Mouse (Mus musculus): ENCODE data around the gene Cenpm.
A peak's percentile ranks its signal among the peaks of the same experiment; 100 is the strongest.

The Cenpm gene

DNA sequence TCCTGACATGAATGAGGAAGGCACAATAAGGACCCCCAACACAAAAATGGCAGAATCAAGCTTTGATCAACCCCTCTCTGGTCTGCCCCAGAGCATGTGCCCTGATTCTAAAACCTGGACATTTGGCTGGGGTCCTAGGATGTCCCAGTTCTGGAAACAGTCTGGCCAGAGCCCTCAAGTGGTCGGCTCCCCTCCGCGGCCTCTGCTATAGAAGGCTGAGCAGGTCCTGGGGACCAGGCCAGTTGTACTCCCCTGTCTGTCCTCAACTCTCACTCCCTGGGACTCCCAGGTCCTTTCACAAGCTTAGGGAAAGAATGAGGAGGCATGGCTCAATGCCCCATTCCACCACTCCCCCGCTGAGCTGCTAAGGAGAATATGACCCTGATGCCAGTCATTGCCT lies 31.3 kb downstream of the Cenpm start:
- no peak for DNase-seq

DNA sequence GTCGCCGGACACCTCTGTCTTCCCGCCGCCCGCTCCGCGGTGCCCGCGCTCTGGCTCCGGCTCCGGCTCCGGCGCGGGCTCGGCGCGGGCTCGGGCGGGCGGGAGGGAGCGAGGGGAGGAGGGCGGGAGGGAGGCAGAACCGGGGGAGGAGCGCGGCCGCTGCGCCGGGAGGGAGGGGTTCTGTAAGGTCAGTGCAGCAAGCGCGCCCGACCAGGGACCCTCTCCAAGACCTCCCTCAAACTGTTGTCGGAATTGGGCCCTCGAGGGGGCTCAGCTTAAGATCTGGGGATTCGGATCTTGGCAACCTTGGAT lies 31.8 kb downstream of the Cenpm start, which contains the start of gene Shisa8:
TSS of gene Shisa8 (minus strand) at position 64 of the 312 bp plus-strand sequence.
- no peak for DNase-seq

DNA sequence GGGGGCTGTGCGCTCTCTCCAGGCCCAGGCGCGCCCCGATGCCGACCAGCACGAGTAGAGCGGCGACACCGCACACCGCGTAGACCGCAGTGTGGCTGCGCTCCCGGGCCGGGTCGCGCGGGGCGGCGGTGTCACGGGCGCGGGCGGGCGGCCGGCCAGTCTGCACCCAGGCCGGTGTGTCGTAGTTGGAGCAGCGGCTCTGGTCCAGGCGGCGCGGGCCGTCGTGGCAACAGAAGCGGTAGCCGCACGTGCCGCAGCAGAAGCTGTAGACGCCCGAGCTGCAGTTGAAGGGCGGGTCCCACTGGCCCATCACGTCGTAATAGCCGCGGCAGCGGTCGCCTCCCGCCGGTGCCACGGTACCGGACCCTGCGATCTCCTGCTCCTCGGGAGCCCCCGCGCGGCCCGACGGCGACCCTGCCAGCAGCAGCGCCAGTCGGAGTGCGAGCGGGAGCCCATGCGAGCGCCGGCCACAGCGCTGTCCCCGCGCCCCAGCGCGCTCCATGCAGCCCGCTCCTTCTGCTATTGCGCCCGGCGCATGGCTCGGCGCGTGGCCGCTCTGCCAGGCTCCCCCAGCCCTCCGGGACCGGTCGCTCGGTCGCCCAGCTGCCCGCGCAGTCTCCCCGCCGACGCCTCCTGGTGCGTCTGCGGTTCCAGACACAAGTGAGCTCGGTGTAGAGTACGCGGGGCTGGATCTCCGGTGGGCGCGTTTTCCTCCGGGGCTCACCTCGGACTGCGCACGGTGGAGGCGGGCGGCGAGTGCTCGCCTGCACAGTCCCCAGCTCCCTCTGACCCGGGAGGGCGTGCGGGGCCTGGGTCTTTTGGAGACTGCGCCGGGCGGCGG lies 32.4 kb downstream of the Cenpm start:
- DNase-seq: no peak

DNA sequence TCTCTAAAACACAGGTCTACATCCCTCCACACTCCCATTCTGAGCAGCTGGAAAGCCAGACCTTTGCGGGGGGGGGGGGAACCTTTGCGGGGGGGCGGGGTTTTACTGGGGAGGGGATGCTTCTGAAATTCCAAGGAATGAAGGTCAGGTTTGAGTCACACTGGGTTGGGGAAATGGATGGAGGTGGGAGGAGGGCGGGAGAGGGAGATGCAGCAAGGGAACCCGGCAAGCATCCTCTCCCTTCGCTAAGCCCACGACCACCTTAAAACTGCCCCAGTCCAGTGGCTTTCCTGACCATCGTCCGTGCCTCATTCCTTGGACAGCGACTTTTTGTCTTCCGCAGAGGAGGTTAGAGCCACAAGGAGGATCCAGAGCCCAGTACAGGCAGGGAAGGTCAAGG lies 33.3 kb downstream of the Cenpm start:
- DNase-seq: no peak

DNA sequence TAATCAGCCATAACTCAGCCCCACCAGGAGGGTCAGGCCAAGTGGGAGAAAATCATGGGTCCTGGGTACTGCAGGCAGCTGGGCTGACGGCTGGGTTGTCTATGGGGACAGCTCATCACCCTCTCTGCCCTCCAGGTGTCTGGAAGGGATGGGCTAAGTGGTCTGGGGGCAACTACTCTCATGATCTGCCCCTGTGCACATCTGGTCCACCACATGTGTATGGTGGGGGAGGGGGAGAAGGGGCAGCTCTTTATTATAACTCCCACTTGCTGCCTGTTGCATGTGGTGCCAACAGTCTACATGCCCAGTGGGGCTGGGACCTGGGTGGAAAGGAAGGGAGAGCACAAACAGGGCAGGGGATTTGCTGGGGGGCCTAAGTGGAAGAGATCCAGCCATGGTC lies 33.7 kb downstream of the Cenpm start:
- no peak for DNase-seq

DNA sequence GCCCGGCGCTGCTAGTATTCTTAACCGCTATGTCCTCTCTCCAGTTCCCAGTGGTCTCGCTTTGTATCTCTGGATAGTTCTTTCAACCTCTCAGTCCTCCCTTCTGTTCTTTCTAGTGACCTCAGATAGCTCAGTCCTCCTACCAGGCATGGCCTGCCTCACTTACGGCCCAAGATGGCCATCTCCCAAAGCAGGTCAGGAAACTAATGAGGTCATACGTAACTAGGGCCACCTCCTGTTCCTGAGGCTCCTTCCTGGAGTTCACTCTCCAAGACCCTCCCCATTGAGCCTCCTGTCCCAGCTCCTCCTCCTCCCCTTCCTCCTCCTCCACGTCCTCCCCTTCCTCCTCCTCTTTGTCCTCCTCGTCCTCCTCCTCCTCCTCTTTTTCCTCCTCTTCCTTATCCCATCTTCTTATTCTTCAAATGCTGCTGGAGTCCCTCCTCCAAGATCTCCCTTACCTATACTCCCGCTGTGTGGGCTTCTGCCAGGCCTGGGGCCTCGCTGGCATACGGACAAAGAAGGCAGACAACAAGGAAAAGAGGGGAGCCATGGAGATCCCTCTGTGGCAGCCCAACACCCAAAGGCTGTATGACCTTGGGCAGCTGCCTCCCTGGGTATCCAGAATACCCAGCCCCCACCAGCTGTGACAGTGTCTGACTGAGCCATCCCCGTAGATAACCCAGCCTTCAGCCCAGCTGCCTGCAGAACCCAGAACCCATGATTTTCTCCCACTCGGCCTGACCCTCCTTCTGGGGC lies 35.1 kb downstream of the Cenpm start:
- no peak for DNase-seq

DNA sequence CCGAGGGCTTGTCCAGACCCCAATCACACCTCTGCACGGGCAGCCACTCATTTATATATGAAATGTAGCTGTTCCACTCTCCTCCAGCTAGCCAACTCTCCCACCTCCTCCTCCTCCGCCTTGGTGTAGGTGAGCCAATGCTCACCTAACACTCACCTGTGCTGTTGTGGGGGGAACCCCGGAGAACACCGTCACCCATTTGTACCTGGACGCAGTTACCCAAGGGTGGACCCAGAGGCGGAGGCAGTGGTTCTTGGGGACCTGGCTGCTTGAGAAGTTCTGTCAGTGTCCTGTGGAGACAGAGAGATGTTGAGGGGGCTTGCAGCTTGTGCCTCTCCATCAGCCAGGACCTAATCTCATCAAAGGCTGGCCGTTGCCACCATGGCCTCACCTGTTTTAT lies 36.2 kb downstream of the Cenpm start:
- no peak for DNase-seq

DNA sequence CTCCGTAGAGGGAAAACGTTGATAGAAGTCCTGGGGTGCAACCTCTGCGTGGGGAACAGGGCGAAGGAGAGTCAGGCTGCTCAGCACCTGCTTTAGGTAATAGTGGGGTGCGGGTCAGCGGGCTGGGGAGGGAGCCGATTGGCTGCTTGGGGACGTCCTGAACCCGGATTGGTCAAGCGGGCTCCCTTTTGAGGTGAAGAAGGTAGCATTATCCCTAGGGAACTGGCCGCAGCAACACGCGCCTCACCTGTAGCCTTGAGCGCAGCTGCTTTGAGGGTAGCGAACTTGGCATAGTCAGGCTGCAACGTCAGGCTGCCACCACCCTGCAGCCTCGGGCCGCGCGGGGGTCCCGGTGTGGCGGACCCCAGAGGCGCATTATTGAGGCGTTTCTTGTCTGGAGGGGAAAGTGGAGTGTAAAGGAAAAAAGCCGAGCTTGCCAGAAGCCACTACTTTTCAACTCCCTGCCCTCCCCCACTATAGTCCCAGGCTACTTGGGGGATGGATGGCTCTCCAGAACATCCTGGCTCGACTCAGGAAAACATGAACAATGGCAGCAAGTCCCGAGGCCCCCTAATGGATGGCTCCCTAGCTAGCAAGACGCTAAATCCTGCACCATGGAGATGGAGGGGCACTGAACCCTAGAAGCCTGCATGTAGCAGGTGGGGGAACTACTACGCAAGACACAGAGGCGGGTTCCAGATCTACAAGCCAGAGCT lies 36.9 kb downstream of the Cenpm start:
- DNase-seq: no peak

DNA sequence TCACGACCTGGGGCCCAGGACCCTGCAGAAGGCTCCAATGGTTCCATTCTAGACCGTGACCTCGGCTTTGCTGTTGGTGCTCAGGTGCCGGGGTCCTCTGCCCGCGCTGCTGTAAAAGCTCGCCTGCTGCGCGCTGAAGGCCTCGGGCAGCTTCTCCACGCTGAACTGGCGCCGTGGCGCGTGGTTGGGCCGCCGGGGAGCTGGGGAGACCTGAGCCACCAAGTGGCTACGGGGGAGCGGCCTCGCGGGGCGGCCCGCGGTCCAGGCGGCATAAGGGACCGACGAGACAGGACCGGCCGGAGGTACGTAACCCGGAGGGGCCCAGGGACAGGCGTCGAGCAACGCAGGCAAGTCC lies 37.5 kb downstream of the Cenpm start:
- no peak for DNase-seq

DNA sequence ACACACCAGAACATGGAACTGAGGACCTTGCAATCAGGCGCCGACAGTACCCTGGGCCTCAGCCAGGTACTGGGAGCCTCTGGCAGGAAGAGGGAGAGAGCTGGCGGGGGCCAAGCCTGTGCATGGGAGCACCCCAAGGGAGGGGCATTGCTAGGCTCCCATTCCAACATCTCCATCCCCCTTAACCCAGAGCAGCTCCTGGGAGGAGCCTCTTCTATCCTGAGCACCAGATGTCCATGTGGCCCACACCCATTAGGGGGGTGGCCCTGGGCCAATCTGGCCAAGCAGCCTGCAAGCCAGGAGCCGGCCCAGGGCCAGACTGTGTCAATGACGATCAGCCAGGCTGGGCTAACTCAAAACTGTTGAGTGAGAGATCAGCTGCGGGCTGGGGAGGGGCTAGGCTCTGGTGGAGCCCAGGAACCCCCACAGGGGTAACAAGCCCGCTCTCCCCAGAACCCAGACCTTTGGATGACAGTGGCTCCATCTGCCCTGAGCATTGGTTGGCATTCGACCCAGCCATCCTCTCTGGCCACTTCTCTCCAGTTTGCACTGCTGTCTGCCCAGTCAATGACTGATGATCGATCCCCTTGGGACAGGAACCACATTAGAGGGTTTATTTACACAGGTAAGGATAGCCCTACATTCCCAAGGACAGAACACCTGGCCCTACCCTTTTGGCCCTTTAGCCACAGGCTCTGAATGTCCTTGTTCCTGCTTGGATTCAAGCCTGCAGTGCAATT lies 38.0 kb downstream of the Cenpm start:
- DNase-seq: peak; percentile 69

DNA sequence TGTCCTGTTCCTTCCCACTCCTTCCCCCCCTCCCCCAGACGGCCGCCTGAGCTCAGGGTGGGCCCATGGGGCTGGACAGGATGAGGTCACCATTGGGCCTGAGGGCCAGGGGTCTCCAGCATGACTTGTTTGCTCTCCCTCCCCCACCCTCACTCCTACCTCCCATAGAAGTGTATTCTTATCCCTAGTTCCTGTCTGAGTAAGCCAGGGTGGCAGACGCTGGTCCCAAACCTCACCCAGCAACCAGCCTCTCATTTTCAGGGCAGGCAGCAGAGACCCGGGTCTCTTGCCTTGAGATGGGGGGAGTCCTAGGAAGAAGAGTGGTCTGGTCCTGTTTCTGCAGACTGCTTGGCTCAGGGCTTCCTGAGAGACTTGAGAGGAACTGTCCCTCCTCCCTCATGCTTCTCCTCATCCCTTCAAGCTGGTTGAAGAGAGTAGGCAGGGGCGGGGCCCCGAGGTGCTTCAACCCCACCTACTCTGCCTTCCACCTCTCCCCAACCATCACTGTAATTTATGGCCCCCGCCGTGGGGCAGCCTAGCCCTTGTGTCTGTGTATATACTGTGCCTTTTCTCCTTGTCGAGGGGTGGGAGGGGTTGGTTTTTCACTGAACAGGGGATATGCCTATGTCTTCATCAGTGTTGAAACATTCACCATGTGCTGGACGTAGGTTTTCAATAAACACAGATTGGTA lies 39.7 kb downstream of the Cenpm start:
- no peak for DNase-seq

DNA sequence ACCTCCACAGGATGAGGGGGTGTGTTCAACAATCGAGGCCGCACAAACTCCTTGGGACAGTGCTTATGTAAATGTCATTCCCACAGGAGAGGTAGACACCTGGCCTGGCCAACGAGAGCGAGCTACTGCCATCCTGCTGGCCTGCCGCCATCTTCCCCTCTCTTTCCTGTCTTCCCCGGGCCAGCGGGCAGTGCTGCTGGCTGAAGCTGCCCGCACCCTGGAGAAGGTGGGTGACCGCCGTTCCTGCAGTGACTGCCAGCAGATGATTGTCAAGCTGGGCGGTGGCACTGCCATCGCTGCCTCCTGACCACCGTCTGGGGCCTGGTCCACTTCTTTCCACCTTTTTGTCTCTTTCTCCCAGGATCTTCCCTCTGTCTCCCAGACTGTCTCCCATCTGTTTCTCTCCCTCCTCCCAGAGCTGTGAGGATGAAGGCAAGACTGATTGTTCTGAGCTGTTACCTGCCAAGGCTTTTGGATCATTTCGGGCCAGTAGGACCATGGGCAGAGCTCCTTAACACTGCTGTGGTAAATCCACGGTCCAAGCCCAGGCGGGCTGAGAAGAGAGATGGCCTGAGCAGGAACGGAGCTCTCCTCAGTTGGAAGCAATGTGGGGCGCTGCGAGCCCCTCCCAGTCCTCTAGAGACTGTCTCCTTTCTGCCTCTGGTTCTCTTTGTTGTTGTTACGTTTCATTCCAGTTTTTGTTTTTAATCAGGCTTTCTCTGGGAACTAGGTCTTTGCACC lies 40.8 kb downstream of the Cenpm start:
- no peak for DNase-seq

DNA sequence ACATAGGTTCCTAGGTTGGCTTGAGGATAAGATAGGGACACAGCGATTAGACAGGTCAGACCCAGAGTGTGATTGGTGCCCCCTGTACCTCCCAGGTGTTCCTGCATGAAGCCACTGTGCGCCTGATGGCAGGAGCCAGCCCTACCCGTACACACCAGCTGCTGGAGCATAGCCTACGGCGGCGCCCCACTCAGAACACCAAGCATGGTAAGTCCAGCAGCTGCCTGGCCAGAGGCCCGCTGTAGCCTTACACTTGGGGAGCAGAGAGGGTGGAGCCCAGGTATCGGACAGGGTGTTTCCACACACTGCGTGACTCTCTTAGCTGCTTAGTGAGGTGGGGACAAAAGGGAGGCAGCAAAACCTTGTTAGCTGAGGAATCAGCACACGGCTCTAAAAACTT lies 41.5 kb downstream of the Cenpm start:
- no peak for DNase-seq

DNA sequence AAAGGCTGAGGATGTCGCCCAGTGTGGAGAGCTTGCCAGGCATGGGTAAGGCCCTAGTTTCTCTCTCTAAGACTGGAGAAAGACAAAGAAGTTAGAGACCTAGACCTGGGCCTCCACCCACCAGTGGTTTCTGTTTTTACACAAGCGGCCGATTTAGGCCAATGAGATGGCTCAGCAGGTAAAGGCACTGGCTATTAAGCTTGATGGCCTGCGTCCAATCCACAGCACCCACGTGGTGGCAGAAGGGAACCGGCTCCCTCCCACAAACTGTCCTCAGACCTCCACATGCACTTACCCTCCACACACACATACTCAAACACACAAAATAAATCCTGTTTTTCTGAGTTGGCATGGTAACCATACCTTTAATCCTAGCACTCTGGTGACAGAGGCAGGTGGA lies 42.5 kb downstream of the Cenpm start:
- DNase-seq: no peak

DNA sequence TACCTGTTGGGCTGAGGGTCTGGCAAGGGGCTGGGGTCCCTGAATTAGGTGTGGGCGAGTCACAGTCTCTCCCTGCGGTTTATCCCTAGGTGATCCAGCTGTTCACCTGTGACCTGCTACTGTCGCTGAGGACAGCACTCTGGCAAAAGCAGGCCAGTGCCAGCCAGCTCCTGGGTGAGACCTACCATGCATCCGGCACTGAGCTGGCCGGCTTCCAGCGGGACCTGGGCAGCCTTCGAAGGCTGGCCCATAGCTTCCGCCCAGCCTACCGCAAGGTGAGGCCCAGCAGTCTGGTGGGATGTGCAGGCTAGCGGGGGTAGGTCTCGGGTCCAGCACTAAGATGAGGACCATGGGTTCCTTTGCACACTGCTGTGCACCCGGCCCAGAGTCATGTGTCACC lies 45.0 kb downstream of the Cenpm start:
- DNase-seq: no peak

DNA sequence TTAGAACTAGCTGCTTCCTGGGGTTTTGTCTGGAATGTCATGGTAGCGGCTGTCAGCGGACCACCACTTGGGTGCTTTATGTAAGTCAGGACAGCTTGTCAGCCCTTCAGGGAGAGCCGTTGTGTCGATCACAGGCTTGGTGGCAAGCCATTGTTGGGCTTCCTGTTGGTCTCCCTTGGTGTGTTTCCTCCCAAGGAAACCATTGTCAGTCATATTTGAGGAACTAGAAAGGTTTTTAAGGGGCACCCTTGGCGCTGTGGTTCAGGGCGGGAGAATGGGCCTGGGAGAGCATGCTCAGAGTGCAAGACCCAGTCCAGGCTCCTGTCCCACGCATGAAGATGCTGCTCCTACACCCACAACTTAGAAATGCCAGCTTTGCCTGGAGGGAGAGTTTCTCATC lies 46.2 kb downstream of the Cenpm start:
- no peak for DNase-seq

DNA sequence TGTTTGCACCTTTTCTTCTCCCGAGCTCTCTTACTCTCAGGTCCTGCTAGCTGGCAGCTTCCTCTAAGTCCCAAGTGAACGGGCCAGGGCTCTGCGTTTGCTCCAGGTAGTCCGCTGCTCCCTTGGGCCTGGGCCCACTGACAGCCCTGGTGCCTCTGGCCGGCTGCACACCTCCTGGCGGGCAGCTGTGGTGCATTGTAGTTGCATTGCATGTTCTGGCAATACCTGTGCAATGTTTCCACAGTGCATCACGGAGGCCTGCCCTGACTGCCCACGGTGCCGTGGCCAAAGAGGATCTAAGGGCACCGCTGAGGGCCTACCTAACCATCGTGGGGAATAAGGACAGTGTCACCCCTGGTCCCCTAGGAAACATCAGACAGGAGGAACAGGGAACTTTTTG lies 46.6 kb downstream of the Cenpm start:
- DNase-seq: no peak

DNA sequence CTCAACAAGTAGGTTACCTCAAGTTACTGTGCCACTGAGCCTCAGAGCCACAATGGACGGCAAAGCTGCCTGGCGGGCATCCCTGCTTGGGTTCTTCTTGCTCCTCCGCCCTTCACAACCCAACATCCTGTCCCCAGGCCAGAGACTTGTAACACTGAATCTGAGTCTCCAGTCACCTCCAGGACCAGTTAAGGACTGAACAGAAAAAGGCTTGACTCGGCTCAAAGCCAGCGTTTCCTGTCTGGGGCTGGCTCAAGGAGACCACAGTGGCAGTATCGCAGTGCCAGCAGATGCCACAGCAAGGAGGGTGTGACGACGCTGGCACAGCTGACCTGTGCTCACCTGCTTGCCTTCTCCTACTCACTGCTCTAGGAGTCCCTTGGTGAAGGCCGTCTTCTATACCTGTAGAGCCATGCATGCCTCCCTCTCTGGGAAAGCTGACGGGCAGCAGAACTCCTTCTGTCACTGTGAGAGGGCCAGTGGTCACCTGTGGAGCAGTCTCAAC lies 47.2 kb downstream of the Cenpm start:
- no peak for DNase-seq

DNA sequence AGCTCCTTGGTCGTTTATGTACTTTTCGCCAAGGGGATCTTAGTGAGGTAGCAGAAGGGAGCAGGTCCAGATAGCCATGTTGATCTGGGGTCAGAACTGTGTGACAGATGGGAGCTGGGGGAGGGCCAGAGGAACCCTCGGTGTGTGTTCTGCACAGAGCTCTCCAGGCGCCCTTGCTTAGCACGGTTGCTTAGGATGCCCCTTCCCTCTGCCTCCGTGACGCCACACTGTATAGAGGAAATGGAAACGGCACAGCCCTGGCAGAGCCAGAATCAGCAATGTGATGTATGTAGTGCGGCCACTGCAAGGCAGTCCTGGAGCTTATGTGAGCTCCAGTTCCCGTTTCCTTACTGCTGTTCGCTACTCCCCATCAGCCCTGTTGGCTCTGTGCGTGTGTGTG lies 48.2 kb downstream of the Cenpm start:
- DNase-seq: no peak

DNA sequence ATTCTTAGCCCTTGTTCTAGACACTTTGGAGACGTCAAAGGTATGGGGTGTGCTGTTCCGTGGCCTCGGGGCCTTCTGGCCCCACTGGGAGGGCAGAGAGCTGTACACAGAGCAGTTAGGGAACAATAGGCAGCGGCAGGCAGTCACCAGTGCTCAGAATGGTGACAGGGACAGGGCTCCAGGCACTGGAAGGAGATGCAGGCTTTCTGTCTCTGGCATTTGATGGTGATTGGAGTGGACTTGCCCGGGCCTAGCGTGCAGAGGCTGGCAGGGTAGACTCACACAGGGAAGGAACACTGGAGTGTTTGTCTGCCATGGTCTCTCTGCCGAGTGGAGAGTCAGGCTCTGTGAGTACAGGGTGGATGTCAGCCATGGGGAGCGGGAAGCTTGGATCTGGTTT lies 51.9 kb downstream of the Cenpm start:
- peak; percentile 51 for DNase-seq

DNA sequence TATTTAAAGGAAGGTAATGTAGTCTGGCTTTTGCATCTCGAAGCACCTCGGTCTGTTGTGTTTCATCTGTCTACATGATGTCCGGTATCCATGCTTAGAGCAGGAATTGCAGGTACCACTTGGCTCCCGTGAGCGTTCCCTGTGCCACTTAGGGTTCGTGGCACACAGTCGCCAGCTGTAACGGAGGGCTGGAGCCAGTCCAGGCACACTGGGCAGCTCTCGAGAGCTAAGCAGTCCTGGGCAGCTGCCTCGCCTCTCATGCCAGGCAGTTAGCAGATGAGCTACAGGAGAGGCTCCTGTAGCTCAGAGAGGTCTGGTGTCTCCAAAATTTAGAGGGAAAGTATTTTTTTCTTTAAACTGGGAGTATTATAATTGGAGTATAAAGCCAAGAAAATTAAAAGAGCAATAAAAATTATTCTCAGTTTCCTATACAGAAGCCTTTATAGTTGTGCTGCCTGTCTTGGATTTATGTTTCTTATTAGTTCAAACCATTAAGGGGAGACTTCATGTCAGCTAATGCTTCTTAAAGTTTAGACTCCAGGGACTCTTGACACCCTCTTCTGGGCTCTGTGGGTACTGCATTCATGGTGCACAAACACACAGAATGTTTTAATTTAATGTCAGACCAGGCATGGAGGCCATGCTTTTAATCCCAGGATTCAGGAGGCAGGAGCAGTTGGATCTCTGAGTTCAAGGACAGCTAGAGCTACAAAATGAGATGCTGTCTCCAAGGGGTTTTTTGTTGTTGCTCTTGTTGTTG lies 55.9 kb downstream of the Cenpm start:
- DNase-seq: no peak

All from layer of hippocampus, adult 9-11 months (tissue).